Mouse (Mus musculus): Measurements from ENCODE around the gene Rap1gap2. TPM values are rescaled to one million over a fixed set of nuclear protein-coding genes. Genes with fewer than 3 reads are reported as not detected.

The Rap1gap2 gene
- total RNA-seq, 2 experiments from 2014 or later = 10.8 to 13.2 TPM

DNA sequence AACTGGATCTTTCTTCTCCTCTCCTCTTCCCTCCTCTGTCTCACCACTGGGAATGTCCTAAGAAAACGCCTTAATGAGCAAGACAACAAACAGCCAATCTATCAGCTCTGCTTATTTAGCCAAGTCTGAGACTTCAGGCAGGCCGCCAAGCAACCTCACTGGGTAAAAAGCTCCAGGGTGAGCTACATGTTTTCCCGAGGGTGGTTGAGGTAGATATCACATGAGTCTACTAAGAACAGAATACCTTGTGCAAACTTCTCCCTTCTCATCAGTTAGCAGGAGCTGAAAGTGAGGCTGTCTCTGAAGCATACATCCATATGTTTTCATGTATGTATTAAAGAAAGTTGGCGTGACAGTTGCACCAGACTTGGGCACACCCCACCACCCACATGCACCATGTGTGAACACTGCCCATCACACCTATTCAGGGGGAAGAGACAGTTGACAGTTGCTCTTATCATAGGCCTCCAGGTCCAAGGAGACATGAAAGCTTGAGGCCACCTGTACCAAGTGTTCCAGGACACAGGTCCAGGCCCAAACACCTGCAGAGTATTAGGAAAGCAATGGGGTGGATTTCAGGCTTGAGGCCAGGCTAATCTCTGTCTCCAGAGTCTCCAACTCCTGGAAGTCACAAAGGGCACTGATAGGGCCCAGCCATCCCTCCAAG is 35.8 kb downstream of the Rap1gap2 start:
- DNase-seq = peak; percentile 46

DNA sequence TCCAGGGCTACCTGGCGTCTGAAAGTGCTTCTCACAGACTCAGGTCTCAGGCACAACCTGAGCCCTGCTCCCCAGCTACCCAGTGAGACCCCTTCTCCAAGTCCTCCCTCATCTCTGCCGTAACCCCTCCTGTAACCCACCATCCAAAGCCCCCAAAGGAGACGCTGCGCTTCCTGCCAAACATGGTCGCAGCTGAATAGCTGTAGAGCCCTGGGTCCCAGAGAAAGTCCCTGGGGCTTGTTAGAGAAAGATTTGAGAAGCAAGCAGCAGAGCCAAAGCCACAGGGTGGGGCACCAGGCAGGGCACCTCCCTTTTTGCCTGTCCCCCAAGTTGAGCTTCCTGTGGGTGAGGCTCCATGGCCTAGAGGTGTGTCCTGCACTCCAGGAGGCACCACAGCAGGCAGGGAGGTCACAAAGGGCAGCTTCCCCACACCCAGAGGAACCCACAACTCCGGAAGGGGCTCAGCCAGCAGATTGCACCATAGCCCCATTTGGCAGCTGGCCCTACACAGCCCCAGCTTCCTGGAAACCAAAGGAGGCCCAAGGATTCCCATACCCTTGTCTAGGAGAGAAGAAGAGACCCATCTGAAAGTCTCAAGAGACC is 38.2 kb downstream of the Rap1gap2 start:
- peak; percentile 54 for DNase-seq

GRCm38 (mm10) chr11:74569735-74570134 is 41.0 kb downstream of the Rap1gap2 start:
- DNase-seq = no peak

DNA sequence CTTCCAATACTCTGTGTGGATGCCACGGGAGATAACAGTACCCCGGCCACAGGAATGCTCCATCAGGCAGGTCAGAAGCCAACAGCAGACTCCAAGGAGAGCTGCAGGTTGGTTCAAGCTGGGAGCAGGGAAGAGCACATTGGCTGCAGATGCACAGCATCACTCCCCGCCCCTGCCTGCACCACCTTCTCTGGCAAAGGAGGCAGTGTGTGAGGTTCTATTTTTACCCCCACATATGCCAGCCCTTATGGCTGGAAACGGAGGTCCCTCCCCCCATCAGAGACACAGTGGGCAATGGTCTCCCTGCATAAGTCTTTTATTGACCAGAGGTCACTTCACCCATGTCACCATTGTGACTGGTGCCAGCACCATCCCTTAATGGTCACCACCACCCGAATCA is 42.3 kb downstream of the Rap1gap2 start:
- DNase-seq = no peak

- DNase-seq = no peak
These were observed 42.7 kb downstream of the Rap1gap2 start for GRCm38 (mm10) chr11:74568004-74568403.

- no peak for DNase-seq
These were observed 44.3 kb downstream of the Rap1gap2 start for GRCm38 (mm10) chr11:74566326-74566874.

DNA sequence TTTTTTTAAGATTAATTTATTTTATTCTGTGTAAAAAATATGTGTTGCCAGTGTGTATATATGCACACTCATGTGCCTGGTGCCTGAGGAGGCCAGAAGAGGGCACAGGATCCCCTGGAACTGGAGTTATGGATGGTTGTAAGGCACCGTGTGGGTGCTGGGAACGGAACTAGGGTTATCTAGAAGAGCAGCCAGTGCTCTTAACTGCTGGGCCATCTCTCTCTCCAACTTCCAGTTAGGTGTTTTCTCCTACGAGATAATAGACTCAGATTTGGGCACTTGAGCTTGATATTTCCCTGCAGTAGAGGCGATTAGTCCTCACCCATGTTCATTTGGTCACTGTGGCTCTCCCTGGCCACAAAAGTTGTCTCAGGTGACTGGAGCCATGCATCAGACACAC is 49.3 kb downstream of the Rap1gap2 start:
- DNase-seq = no peak

DNA sequence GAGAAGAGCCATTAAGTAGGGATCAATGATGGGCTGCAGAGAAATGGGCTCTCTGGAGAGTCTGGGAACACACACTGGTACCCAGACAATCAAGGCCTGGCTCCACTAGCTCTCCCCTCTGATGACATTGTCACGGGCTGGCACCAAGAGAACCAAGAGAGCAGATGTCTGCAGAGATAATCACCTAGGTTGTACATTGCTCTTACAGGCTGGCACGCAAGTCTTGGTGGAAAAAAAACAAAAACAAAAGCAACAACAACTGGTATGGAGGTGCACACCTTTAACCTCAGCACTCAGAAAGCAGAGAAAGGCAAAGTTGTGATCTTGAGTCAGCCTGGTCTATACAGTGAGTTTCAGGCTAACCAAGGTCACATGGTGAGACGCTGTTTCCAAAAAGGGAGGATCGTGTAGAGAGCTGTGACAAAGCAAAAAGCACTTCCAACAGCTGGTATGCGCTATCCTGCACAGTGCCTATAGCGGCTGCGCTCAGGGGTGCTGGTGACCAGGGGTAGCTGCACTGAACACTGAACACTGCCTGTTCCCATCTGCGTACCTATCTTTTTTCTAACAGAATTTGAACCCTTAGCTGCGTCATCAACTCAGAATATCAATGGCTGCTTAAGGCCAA is 50.0 kb downstream of the Rap1gap2 start:
- no peak for DNase-seq

DNA sequence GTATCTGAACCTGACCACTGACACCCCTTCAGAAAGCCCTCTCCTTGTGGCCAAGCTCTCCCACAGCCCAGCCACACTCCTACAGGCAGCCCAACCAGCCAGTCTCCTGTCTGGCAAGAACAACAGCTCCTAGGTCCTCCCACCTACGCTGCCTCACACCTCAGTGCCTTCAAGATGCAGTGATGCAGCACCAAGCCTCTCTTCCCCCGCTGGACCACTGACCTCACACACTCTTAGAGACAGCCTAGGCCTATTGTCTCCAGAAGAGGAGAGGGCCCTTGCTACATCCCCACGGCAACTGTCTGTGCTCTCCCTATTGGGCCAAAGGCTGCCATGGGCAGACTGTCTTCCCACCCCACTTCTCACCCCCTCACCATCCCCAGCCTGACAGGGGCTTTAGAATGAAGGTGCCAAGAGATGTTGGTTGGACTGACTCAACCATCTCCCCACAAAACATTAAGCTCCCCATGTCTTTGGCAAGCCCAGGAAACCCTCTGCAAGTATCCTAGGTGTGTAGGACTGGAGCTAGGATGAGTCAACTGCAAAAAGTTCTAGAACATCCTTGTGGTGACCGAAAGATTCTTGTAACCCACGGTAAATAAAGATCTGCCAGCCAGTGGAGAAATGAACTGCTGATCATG is 50.8 kb downstream of the Rap1gap2 start:
- DNase-seq = no peak

GRCm38 (mm10) chr11:74558933-74559332 is 51.8 kb downstream of the Rap1gap2 start:
- no peak for DNase-seq

- peak; percentile 55 for DNase-seq
These were observed 53.1 kb downstream of the Rap1gap2 start for GRCm38 (mm10) chr11:74557456-74558230.

GRCm38 (mm10) chr11:74555716-74556374 is 54.9 kb downstream of the Rap1gap2 start:
- peak; percentile 22 for DNase-seq

GRCm38 (mm10) chr11:74554683-74555341 is 55.9 kb downstream of the Rap1gap2 start:
- DNase-seq = no peak

DNA sequence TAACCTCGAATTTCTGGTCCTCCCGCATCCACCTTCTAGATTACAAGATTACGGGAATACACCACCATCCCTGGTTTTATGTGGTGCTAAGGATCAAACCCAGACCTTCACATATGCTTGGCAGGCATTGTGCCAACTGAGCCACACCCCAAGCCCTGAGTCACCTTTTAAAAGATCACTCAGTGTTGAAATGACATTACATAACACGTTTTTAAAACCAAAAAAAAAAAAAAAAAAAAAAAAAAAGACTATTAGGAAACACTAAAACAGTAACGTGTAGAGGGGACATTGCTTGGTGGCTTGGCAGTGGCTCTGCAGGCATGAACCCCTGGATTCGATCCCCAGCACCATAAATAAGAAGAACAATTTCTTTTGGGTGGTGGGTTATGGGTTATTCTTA is 59.1 kb downstream of the Rap1gap2 start:
- DNase-seq = peak; percentile 20

GRCm38 (mm10) chr11:74550615-74551102 is 60.1 kb downstream of the Rap1gap2 start:
- no peak for DNase-seq

DNA sequence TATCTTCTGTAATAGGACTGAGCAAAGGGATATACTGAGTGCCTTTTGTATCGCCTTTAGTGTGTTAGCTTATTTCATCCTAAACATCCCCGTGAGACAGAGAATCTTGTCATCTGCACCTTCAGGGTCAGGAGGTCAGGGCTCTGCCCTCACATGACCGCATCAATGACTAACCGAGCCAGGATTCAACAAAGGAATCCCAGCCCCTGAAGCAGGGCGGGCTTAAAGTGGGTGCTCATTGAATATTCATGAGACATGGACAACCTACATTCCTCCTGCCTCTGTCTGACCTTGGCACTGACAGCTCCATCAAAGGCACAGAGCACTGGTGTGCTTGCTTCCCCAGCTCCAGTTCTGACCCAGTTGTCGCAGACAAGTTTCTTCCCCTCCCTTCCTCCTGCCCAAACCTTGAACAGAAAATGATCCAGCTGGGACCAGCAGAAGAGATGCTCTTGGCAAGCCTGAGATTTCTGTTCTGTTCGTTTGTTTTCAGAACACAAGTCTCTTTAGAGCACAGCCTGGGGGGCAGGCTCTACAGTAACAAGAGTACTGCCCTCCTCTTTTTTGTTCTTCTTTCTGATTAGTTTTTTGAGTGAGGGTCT is 61.8 kb downstream of the Rap1gap2 start:
- no peak for DNase-seq

GRCm38 (mm10) chr11:74546933-74547694 is 63.6 kb downstream of the Rap1gap2 start:
- peak; percentile 30 for DNase-seq

DNA sequence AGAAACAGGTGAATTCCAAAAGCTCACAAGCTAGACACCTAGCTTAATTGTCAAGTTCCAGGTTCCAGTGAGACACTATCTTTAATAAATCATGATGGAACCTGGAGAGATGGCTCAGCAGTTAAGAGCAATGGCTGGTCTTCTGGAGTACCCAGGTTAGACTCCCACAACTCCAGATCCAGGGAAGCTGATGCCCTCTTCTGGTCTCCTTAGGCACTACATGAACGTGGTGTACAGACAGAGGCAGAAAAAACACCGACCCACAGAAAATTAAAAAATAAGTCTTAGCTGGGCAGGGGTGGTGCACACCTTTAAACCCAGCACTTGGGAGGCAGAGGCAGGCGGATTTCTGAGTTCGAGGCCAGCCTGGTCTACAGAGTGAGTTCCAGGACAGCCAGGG is 64.5 kb downstream of the Rap1gap2 start:
- peak; percentile 64 for DNase-seq

GRCm38 (mm10) chr11:74545560-74545959 is 65.2 kb downstream of the Rap1gap2 start:
- no peak for DNase-seq

GRCm38 (mm10) chr11:74537352-74537751 is 73.4 kb downstream of the Rap1gap2 start:
- no peak for DNase-seq
